In the genomic region with DNA sequence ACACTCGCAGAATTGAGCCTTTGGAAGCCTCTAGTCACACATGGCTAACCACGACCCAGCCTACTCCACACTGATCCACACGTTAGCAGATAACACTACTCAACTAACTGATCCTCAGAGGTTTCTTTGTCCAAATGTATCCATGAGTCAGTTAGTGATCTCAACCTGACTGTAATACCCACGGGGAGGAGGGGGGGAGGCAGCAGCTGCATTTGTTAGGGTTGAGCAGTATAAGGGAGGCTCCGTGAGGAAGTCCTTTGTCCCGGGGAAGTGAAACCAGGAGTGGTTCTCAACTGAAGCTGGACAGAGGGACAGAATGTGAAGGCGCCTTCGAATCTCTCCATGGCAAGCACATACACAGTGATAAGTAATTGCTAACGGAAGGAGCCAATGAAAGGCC, we compare ENCODE assay signal across 9 mouse cellular contexts. TPM values are rescaled to one million over a fixed set of nuclear protein-coding genes. Genes with fewer than 3 reads are reported as not detected.
DNase-seq lines count a peak whose midpoint lies in the region; ATAC-seq lines count a peak whose summit lies in the region.
"Had no signal": no experiment of that assay in that cellular context is flagged by ENCODE, and none has a peak within 500 bp of the region (broad histone marks: within the 10 kb centered on the region; RNA-seq: fewer than 3 reads in every experiment).

No protein-coding gene starts in this region.

- no peaks in the 10 kb centered on the region for H3K27me3 ChIP-seq in limb, embryonic 10.5 days (ENCODE audit: low read depth, poor library complexity, severe bottlenecking)
- H3K27me3 ChIP-seq in neural tube, embryonic 15.5 days (replicated peaks): peaks cover 3% of the 10 kb centered on the region

- peak; percentile 41 to 65 for DNase-seq in lung, adult 18-20 months
- no peak for DNase-seq in lung, postnatal 14 days
- DNase-seq in limb, embryonic 10.5 days (ENCODE audit: low spot score): no peak
- no peak for DNase-seq in right cerebral cortex, postnatal 10 days (ENCODE audit: low spot score in 2 of 2)
- no peak for DNase-seq in urinary bladder, postnatal 14 days (ENCODE audit: low spot score)

- H3K4me1 ChIP-seq in limb, embryonic 10.5 days: peaks cover 72% of the 10 kb centered on the region
- H3K4me1 ChIP-seq in neural tube, embryonic 15.5 days: peaks cover 19% of the 10 kb centered on the region

- H3K4me3 ChIP-seq in limb, embryonic 10.5 days: peak overlapping the region; percentile 96; the same call in 1 of the 2 replicates
- H3K4me3 ChIP-seq in neural tube, embryonic 15.5 days (replicated peaks): no peak overlapping the region

- ATAC-seq in granulocyte monocyte progenitor cell, adult 5-6 weeks (replicated peaks; ENCODE audit: poor library complexity, severe bottlenecking): peak; percentile 87
- ATAC-seq in erythroblast, adult 5-6 weeks (replicated peaks; ENCODE audit: low FRiP score, poor library complexity, severe bottlenecking): no peak
- no peak for ATAC-seq in neural tube, embryonic 15.5 days (ENCODE audit: low FRiP score)
- ATAC-seq: hindbrain, postnatal 0 days had no signal

- no peaks in the 10 kb centered on the region for H3K9me3 ChIP-seq in limb, embryonic 10.5 days (replicated peaks)
- no peaks in the 10 kb centered on the region for H3K9me3 ChIP-seq in neural tube, embryonic 15.5 days (replicated peaks)

- WGBS in limb, embryonic 10.5 days: 85% methylated on average over 9 of the region's 9 CpGs
- 72% methylated on average over 9 of the region's 9 CpGs for WGBS in neural tube, embryonic 15.5 days

- H3K4me2 ChIP-seq in neural tube, embryonic 15.5 days: no peak overlapping the region

- H3K9ac ChIP-seq in neural tube, embryonic 15.5 days (replicated peaks): no peak overlapping the region

- peaks cover 15% of the 10 kb centered on the region for H3K36me3 ChIP-seq in limb, embryonic 10.5 days
- no peaks in the 10 kb centered on the region for H3K36me3 ChIP-seq in neural tube, embryonic 15.5 days

- H3K27ac ChIP-seq in limb, embryonic 10.5 days: peak overlapping the region; percentile 65
- H3K27ac ChIP-seq in neural tube, embryonic 15.5 days (replicated peaks): no peak overlapping the region
- H3K27ac ChIP-seq: hindbrain, postnatal 0 days had no signal

RNA-seq across cellular contexts. Expression of a gene that starts 2.8 kb away (rescaled TPM):
- total RNA-seq in granulocyte monocyte progenitor cell, adult 5-6 weeks (2014; fragmentation: Nextera tagmentation): 34.1 and 36.1 TPM in 2 replicates
- 12.2 and 17.3 TPM in 2 replicates for total RNA-seq in granulocyte monocyte progenitor cell, adult 5-6 weeks (2017)
- 13.3 and 14.2 TPM in 2 replicates for polyA plus RNA-seq in limb, embryonic 10.5 days (2016; fragmentation: Nextera tagmentation; extraction: Ambion mirVana)
- total RNA-seq in erythroblast, adult 5-6 weeks (2015; ENCODE audit: low replicate concordance): 17.3 and 23.6 TPM in 2 replicates
- total RNA-seq in erythroblast, adult 5-6 weeks (2017; ENCODE audit: low replicate concordance): 4.5 and 4.7 TPM in 2 replicates
- polyA plus RNA-seq in neural tube, embryonic 15.5 days (2015; fragmentation: Nextera tagmentation; extraction: Ambion mirVana): 2.4 and 4.8 TPM in 2 replicates

RNA-seq across cellular contexts. Expression of a gene that starts 53.4 kb away (rescaled TPM):
- total RNA-seq in granulocyte monocyte progenitor cell, adult 5-6 weeks (2014; fragmentation: Nextera tagmentation): not detected in 2 replicates
- total RNA-seq in granulocyte monocyte progenitor cell, adult 5-6 weeks (2017): not detected in 2 replicates
- polyA plus RNA-seq in limb, embryonic 10.5 days (2016; fragmentation: Nextera tagmentation; extraction: Ambion mirVana): 2.3 and 3.9 TPM in 2 replicates
- 0.38 and 0.84 TPM in 2 replicates for total RNA-seq in erythroblast, adult 5-6 weeks (2015; ENCODE audit: low replicate concordance)
- total RNA-seq in erythroblast, adult 5-6 weeks (2017; ENCODE audit: low replicate concordance): 0.17 and 1.3 TPM in 2 replicates
- 0.73 and 0.78 TPM in 2 replicates for polyA plus RNA-seq in neural tube, embryonic 15.5 days (2015; fragmentation: Nextera tagmentation; extraction: Ambion mirVana)
- total RNA-seq: hindbrain, postnatal 0 days had no signal

Comparison
In these comparisons a context has a peak if more than half of its experiments do, and no peak if none do; other contexts are left out.
1. DNase-seq: peak in lung, adult 18-20 months (2 of 2); none in lung, postnatal 14 days (single experiment), limb, embryonic 10.5 days (single experiment), right cerebral cortex, postnatal 10 days (0 of 2) and urinary bladder, postnatal 14 days (single experiment).